Mouse (Mus musculus): ENCODE data around the gene Ptch2. TPM values are rescaled to one million over a fixed set of nuclear protein-coding genes. Genes with fewer than 3 reads are reported as not detected.
A peak's percentile ranks its signal among the peaks of the same experiment; 100 is the strongest.

The Ptch2 gene
- polyA plus RNA-seq, 1 experiment = 5.7 TPM

DNA sequence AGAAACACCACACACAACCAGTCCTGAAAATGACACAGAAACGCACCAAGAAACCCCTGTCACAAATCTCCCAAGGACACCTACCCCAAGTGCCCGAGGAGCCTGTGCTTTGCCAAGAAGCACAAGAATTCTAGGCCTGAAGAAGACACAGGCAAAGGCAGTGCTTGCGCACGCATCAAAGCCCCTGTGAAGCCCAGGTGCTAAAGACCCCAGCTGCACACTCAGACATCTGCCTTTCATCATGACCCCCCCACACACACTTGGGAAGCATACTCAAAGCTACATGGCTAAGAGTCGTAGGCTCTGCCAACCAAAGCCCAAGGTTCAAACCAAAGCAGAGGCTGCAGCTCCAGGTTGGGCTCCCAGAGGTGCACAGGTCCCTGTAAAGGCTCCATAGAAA is 19.7 kb downstream of the Ptch2 start:
- Histone ChIP-seq H3K4me1 (ENCODE audit: control insufficient read depth, insufficient read depth, low read length) (no peaks in the 10 kb centered on the region), H3K9ac (ENCODE audit: low read depth, poor library complexity, severe bottlenecking) (no peak overlapping the region), H3K27ac (ENCODE audit: insufficient read depth, low read length) (no peak overlapping the region), H3K27me3 (ENCODE audit: control insufficient read depth, insufficient read depth, low read length, poor library complexity, severe bottlenecking) (no peaks in the 10 kb centered on the region), H3K36me3 (ENCODE audit: control insufficient read depth, insufficient read depth, low read length, poor library complexity, severe bottlenecking) (peaks cover 7% of the 10 kb centered on the region; the same call in 1 of the 2 replicates), H3K4me3 (ENCODE audit: low read depth, low read length) (no peak overlapping the region), H3K9me3 (replicated peaks; ENCODE audit: control insufficient read depth, insufficient read depth, low read length, poor library complexity, severe bottlenecking) (no peaks in the 10 kb centered on the region)
- TF ChIP-seq CTCF (IDR thresholded peaks at IDR 0.05; ENCODE audit: low read depth, low read length) (no peak), EP300 (IDR thresholded peaks at IDR 0.05; ENCODE audit: insufficient read depth, low read depth, low read length) (no peak), POLR2A (IDR thresholded peaks at IDR 0.05; ENCODE audit: insufficient read depth, low read length) (no peak)

DNA sequence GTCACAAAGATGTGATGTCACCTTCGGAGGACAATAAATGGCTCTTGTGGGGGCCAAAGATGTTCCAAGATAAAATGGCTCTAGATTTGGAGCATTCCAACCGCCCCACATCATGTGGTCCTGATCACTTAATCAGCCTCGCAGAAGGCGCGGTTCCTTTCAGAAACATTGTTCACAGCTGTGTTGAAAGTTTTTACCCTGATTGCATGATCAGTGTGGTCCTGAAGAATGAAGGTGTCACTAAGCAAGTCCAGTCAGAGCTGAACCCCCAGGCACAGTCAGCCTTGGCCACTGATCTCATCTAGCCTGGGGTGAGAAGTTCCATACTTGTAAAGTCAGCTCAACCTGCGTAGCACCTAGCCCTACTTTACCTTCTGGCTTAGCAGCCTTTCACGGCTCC is 22.1 kb downstream of the Ptch2 start:
- Histone ChIP-seq H3K36me3 (ENCODE audit: control insufficient read depth, insufficient read depth, low read length, poor library complexity, severe bottlenecking) (peaks cover 7% of the 10 kb centered on the region; the same call in 1 of the 2 replicates), H3K4me1 (ENCODE audit: control insufficient read depth, insufficient read depth, low read length) (peaks cover 2% of the 10 kb centered on the region), H3K9me3 (replicated peaks; ENCODE audit: control insufficient read depth, insufficient read depth, low read length, poor library complexity, severe bottlenecking) (no peaks in the 10 kb centered on the region), H3K4me3 (ENCODE audit: low read depth, low read length) (no peak overlapping the region), H3K27ac (ENCODE audit: insufficient read depth, low read length) (no peak overlapping the region), H3K9ac (ENCODE audit: low read depth, poor library complexity, severe bottlenecking) (no peak overlapping the region), H3K27me3 (ENCODE audit: control insufficient read depth, insufficient read depth, low read length, poor library complexity, severe bottlenecking) (no peaks in the 10 kb centered on the region)
- TF ChIP-seq CTCF (IDR thresholded peaks at IDR 0.05; ENCODE audit: low read depth, low read length) (no peak), POLR2A (IDR thresholded peaks at IDR 0.05; ENCODE audit: insufficient read depth, low read length) (no peak), EP300 (IDR thresholded peaks at IDR 0.05; ENCODE audit: insufficient read depth, low read depth, low read length) (no peak)

- Histone ChIP-seq H3K4me1 (ENCODE audit: control insufficient read depth, insufficient read depth, low read length) (peaks cover 2% of the 10 kb centered on the region), H3K4me3 (ENCODE audit: low read depth, low read length) (peak overlapping the region; percentile 90), H3K36me3 (ENCODE audit: control insufficient read depth, insufficient read depth, low read length, poor library complexity, severe bottlenecking) (peaks cover 4% of the 10 kb centered on the region; the same call in 1 of the 2 replicates), H3K9me3 (replicated peaks; ENCODE audit: control insufficient read depth, insufficient read depth, low read length, poor library complexity, severe bottlenecking) (no peaks in the 10 kb centered on the region), H3K27me3 (ENCODE audit: control insufficient read depth, insufficient read depth, low read length, poor library complexity, severe bottlenecking) (no peaks in the 10 kb centered on the region), H3K9ac (ENCODE audit: low read depth, poor library complexity, severe bottlenecking) (peak overlapping the region; percentile 82), H3K27ac (ENCODE audit: insufficient read depth, low read length) (peak overlapping the region; percentile 97)
- TF ChIP-seq POLR2A (IDR thresholded peaks at IDR 0.05; ENCODE audit: insufficient read depth, low read length) (no peak), EP300 (IDR thresholded peaks at IDR 0.05; ENCODE audit: insufficient read depth, low read depth, low read length) (no peak), CTCF (IDR thresholded peaks at IDR 0.05; ENCODE audit: low read depth, low read length) (no peak)
Measured at GRCm38 (mm10) chr4:117119636-117120035, 23.8 kb downstream of the Ptch2 start.

DNA sequence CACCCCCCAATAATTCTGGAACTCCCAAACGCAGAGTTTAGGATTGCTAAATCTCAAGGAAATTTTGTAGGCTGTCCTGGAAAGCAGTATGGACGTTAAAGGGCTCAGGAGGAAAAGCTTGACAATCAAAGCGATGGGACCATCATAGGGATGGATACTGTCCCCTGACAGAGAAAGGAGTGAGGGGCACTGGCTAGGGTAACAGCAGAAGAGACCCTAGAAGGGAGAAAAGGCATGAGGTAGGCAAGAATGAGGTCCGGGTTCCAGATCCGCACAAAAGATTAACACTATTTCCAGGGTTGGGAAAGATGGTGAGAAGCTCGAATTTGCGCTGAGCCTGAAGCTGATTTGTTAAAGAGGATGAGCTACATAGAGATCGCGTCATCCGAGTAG is 24.2 kb downstream of the Ptch2 start:
- peak overlapping the region; percentile 82 for H3K9ac ChIP-seq (ENCODE audit: low read depth, poor library complexity, severe bottlenecking)
- peak overlapping the region; percentile 97 for H3K27ac ChIP-seq (ENCODE audit: insufficient read depth, low read length)
- peaks cover 4% of the 10 kb centered on the region; the same call in 1 of the 2 replicates for H3K36me3 ChIP-seq (ENCODE audit: control insufficient read depth, insufficient read depth, low read length, poor library complexity, severe bottlenecking)
- H3K4me1 ChIP-seq (ENCODE audit: control insufficient read depth, insufficient read depth, low read length) = peaks cover 2% of the 10 kb centered on the region
- H3K27me3 ChIP-seq (ENCODE audit: control insufficient read depth, insufficient read depth, low read length, poor library complexity, severe bottlenecking) = no peaks in the 10 kb centered on the region
- TF ChIP-seq EP300 (IDR thresholded peaks at IDR 0.05; ENCODE audit: insufficient read depth, low read depth, low read length) = no peak
- no peak for TF ChIP-seq POLR2A (IDR thresholded peaks at IDR 0.05; ENCODE audit: insufficient read depth, low read length)
- no peak for TF ChIP-seq CTCF (IDR thresholded peaks at IDR 0.05; ENCODE audit: low read depth, low read length)
- H3K9me3 ChIP-seq (replicated peaks; ENCODE audit: control insufficient read depth, insufficient read depth, low read length, poor library complexity, severe bottlenecking) = no peaks in the 10 kb centered on the region
- H3K4me3 ChIP-seq (ENCODE audit: low read depth, low read length) = peak overlapping the region; percentile 90

DNA sequence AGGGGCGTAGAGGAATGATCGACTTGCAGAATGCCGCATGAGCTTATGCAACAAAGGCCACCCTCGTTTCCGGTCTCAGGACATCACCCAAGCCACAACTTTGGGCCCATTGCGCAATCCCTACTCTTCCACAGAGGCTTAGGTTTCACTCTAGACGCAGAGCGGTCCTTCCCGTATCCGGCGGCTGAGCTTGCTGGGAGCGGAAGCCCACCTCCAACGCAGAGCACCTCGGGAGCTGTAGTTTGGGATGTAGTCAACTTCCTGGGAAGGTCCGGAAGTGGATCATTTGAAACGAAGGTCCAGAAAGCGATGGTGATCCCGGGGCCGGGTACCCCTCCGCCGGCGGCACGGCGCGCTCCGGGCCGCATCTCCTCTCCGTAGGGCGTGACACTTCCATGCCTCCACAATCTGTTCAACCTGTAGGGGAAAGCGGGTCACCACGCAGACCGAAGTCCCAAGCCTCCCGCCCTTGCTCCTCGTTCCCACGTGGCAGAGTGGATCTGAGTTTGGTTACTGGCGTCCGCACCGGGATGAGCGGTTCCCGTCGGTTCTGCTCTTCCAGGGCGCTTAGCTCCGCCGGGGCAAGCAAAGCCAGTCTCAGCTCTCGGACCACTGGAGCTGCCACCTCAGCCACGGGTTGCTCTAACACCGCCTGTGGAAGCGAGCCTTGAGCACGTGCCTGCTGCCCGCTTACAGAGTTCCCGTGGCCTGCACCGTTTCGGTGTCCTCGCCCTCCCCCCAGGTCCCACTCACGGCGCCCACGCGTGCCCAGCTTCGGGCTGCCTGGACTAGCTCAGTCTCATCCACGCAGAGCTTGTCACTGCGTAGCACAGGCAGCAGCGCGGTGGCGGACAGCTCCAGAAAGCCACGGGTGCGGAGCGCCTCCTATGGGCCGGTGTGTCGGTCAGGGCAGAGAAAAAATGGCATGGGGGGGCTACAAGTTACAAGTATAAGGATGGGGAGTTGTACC is 24.9 kb downstream of the Ptch2 start:
- peak overlapping the region; percentile 97 for H3K27ac ChIP-seq (ENCODE audit: insufficient read depth, low read length)
- H3K27me3 ChIP-seq (ENCODE audit: control insufficient read depth, insufficient read depth, low read length, poor library complexity, severe bottlenecking) = no peaks in the 10 kb centered on the region
- TF ChIP-seq CTCF (IDR thresholded peaks at IDR 0.05; ENCODE audit: low read depth, low read length) (peak; percentile 82), EP300 (IDR thresholded peaks at IDR 0.05; ENCODE audit: insufficient read depth, low read depth, low read length) (peak; percentile 46; the same call in 1 of the 2 replicates), POLR2A (IDR thresholded peaks at IDR 0.05; ENCODE audit: insufficient read depth, low read length) (peak; percentile 48)
- peaks cover 4% of the 10 kb centered on the region; the same call in 1 of the 2 replicates for H3K36me3 ChIP-seq (ENCODE audit: control insufficient read depth, insufficient read depth, low read length, poor library complexity, severe bottlenecking)
- H3K9ac ChIP-seq (ENCODE audit: low read depth, poor library complexity, severe bottlenecking) = peak overlapping the region; percentile 82
- H3K9me3 ChIP-seq (replicated peaks; ENCODE audit: control insufficient read depth, insufficient read depth, low read length, poor library complexity, severe bottlenecking) = no peaks in the 10 kb centered on the region
- H3K4me1 ChIP-seq (ENCODE audit: control insufficient read depth, insufficient read depth, low read length) = peaks cover 2% of the 10 kb centered on the region
- peak overlapping the region; percentile 90 for H3K4me3 ChIP-seq (ENCODE audit: low read depth, low read length)

- H3K4me1 ChIP-seq (ENCODE audit: control insufficient read depth, insufficient read depth, low read length) = peaks cover 2% of the 10 kb centered on the region
Measured at GRCm38 (mm10) chr4:117122209-117122608, 26.3 kb downstream of the Ptch2 start.

More at GRCm38 (mm10) chr4:117122209-117122608, 26.3 kb downstream of the Ptch2 start:
- TF ChIP-seq CTCF (IDR thresholded peaks at IDR 0.05; ENCODE audit: low read depth, low read length) (no peak), POLR2A (IDR thresholded peaks at IDR 0.05; ENCODE audit: insufficient read depth, low read length) (no peak), EP300 (IDR thresholded peaks at IDR 0.05; ENCODE audit: insufficient read depth, low read depth, low read length) (no peak)
- Histone ChIP-seq H3K9ac (ENCODE audit: low read depth, poor library complexity, severe bottlenecking) (peak overlapping the region; percentile 4; the same call in 1 of the 2 replicates), H3K4me3 (ENCODE audit: low read depth, low read length) (peak overlapping the region; percentile 35), H3K9me3 (replicated peaks; ENCODE audit: control insufficient read depth, insufficient read depth, low read length, poor library complexity, severe bottlenecking) (no peaks in the 10 kb centered on the region), H3K27ac (ENCODE audit: insufficient read depth, low read length) (peak overlapping the region; percentile 65), H3K27me3 (ENCODE audit: control insufficient read depth, insufficient read depth, low read length, poor library complexity, severe bottlenecking) (no peaks in the 10 kb centered on the region), H3K36me3 (ENCODE audit: control insufficient read depth, insufficient read depth, low read length, poor library complexity, severe bottlenecking) (peaks cover 4% of the 10 kb centered on the region; the same call in 1 of the 2 replicates)

Data from ES-Bruce4 (cell line).